Mouse (Mus musculus): ENCODE results near the gene Gprin3.
"Not testable (repeated sequence)": the region's sequence is repeated elsewhere in the genome, so short reads cannot be mapped to it uniquely, and the experiment has no call there.

The Gprin3 gene

GRCm38 (mm10) chr6:59341146-59341545 is 84.9 kb downstream of the Gprin3 start:
- DNase-seq, result no peak

GRCm38 (mm10) chr6:59328297-59328696 is 97.8 kb downstream of the Gprin3 start:
- DNase-seq, result no peak

GRCm38 (mm10) chr6:59315868-59316267 is 110.2 kb downstream of the Gprin3 start:
- DNase-seq, result no peak

- DNase-seq, result no peak
Observed at GRCm38 (mm10) chr6:59315090-59315489, 111.0 kb downstream of the Gprin3 start.

GRCm38 (mm10) chr6:59313162-59313561 is 112.9 kb downstream of the Gprin3 start:
- DNase-seq, result no peak

GRCm38 (mm10) chr6:59311241-59311640 is 114.9 kb downstream of the Gprin3 start:
- no peak for DNase-seq

GRCm38 (mm10) chr6:59304235-59304942 is 121.7 kb downstream of the Gprin3 start:
- not testable (repeated sequence) for DNase-seq

GRCm38 (mm10) chr6:59303031-59303430 is 123.1 kb downstream of the Gprin3 start:
- DNase-seq, result no peak
